Mouse (Mus musculus): ENCODE measurements around the gene Zfp90.

Zfp90 gene

GRCm38 (mm10) chr8:106432954-106433570 is 17.9 kb downstream of the Zfp90 start:
- peak; percentile 89 to 93 for DNase-seq (ENCODE audit: low spot score in 2 of 2)

GRCm38 (mm10) chr8:106433667-106434066 is 18.5 kb downstream of the Zfp90 start:
- no peak for DNase-seq (ENCODE audit: low spot score in 2 of 2)

DNA sequence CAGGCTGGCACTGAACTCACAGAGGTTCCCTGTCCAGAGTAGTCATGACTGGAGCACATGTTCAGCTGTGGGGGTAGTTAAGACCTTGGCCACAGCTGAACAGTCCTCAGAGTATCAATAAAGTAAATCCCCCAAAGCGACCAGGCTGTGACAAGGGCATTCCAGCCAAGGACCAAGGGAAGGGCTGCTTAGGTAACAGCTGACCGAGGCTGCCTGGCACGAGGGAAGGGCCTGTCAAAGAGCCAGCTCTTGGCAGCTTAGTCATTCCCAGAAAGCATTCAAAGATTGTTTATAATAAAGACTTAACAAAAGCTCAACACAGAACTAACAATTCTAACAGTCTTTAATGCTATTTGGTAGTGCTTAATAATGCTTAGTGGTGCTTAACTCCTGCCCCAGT is 22.7 kb downstream of the Zfp90 start:
- no peak for DNase-seq (ENCODE audit: low spot score in 2 of 2)

GRCm38 (mm10) chr8:106440146-106440545 is 25.0 kb downstream of the Zfp90 start:
- DNase-seq (ENCODE audit: low spot score in 2 of 2): no peak

GRCm38 (mm10) chr8:106442740-106443139 is 27.6 kb downstream of the Zfp90 start:
- no peak for DNase-seq (ENCODE audit: low spot score in 2 of 2)

DNA sequence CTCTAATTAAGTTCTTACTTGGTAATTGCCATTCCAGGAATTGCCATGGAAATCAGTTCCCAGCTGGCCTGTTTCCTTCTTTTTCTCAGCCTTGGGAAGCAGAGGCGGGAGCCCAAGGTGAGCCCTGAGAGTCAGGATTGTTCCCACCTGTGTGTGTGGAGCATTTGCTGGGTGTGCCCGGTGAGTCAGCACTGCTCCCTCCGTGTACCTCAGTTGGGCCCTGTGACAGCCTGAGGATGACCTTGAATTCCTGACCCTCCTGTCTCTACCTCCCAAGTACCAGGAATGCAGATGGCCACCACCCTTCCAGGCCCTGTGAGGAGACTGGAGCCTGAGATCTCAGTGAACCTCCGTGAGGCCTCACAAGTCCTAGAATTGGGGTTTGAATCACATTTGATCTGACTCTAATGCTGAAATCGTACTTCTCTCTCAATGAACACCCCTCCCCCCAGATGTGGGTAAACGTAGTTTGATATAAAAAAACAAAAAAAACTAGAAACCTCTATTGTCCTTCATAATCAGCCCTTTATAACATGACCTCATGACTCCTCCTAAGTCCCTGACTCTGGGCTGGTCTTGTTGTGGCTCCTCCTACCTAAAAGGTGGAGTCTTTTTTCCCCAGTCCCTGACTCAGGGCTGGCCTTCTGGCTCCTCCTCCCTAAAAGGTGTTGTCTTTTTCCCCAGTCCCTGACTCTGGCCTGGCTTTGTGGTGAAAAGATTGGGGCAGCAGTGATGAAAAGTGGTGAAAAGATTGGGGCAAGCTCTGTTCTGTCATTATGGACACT is 36.4 kb downstream of the Zfp90 start:
- DNase-seq (ENCODE audit: low spot score in 2 of 2): no peak

GRCm38 (mm10) chr8:106452701-106453481 is 37.8 kb downstream of the Zfp90 start:
- DNase-seq (ENCODE audit: low spot score in 2 of 2): no peak

DNA sequence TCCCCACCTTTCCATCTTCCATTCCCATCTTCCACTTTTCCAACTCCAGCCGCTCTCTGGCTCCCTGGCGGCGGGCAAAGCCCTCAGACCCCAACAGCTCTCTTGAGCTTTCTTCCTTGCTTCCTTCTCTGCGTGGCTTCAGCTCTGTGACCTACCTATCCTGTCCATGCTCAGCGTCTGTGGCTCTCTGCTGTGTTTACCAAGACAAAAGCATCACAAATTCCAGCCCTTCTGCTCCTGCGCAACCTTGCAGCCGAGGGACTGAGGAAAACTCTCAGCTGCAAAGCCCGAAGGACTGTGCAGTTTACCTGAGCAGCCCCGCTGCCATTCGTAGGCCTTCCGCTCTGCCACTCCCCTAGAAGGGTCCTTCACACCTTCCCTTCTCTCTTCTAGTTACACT is 38.9 kb downstream of the Zfp90 start:
- no peak for DNase-seq (ENCODE audit: low spot score in 2 of 2)

GRCm38 (mm10) chr8:106462131-106462530 is 47.0 kb downstream of the Zfp90 start:
- no peak for DNase-seq (ENCODE audit: low spot score in 2 of 2)

DNA sequence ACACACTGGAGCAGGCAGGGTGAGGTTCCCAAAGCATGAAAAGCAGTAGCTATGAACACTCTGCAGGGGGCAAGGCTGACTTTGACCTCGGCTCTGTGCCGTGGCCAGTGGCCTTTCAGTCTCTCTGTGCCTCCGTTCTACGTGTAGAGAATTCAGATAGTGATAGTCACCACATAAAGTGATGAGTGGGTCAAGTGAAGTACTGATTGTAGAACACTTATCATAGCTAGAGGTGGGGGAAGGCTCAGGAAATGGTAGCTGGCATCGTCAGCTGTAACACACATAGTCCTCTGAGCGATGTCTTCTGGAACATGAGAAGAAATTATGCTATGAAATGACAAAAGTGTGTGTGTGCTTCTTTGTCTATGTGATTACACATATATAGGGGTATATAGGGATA is 48.7 kb downstream of the Zfp90 start:
- DNase-seq (ENCODE audit: low spot score in 2 of 2): no peak

DNA sequence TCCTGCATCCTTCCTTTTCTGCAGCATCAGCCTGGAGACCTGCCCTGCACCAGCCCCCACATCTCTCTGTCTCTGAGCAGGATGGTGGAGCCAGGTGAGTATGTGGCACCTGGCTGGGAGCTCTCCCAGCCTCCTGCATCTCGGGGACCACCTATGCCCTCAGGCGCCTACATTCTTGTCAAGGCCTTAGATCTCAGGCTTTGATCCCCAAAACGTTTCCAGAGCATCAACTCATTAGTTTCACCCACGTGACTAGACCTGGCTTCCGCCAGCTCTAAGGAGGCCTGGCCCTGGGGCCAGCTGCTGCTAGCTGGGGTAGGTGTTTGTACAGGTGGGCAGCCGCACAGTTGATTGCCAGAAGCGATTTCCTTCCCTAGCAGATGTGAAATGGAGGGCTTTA is 54.4 kb downstream of the Zfp90 start:
- DNase-seq (ENCODE audit: low spot score in 2 of 2): no peak

DNA sequence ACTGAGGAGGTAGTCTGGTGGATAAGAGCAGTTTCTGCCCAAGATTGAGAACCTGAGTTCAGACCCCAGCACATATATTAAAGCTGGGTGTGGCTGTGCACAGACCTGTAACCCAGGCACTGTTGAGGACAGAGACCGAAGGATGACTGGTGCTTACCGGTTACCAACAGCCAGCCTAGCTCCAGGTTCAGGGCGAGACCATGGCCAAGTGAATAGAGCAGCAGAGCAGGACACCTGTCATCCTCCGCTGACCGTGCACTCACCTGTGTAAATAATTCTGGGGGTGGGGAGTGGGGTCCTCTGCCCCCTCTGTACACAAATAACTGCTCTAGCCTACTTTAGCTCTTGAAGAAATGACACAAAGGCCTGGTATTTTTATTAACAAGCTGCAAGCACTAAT is 58.9 kb downstream of the Zfp90 start:
- DNase-seq (ENCODE audit: low spot score in 2 of 2): no peak
